Mouse (Mus musculus): Measurements from ENCODE around the gene Top3a.

DNA sequence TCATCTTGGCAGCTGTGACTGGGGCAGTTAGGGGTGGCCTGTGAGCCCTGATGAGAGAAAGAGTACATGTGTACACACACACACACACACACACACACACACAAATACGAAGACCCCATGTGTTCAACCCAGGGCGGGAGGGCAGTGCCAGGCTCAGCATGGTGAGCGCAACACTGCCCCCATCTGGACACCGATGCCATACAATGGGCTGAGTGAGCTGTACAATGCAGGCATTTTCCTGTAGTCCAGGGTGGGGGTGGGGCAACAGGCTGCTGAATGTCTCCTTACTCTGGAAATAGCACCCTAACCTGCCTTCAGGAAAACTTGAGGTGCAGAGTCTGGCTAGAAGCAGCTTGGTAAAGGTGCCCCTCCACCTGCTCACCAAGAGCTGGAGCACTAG is 74.0 kb downstream of the Top3a start:
- peak; percentile 78 for TF ChIP-seq CTCF (IDR thresholded peaks at IDR 0.05; ENCODE audit: low read depth)
- no peak for TF ChIP-seq EP300 (optimal IDR thresholded peaks at IDR 0.05)

All from stomach, postnatal 0 days (tissue).